Mouse (Mus musculus): ENCODE measurements around the gene Cldn4. TPM values are rescaled to one million over a fixed set of nuclear protein-coding genes. Genes with fewer than 3 reads are reported as not detected.
A peak's percentile ranks its signal among the peaks of the same experiment; 100 is the strongest.

Gene Cldn4
- polyA plus RNA-seq, 2 experiments: 0.29 to 0.35 TPM

- Histone ChIP-seq H3K4me3 (ENCODE audit: insufficient read depth in 1 of 2, low read depth in 2 of 2, low read length in 2 of 2) (no peak overlapping the region), H3K4me1 (replicated peaks; ENCODE audit: control insufficient read depth in 2 of 2, insufficient read depth in 2 of 2, low read length in 1 of 2) (no peaks in the 10 kb centered on the region), H3K4me2 (ENCODE audit: low read depth) (no peak overlapping the region), H3K36me3 (replicated peaks; ENCODE audit: control insufficient read depth, insufficient read depth, low read depth) (no peaks in the 10 kb centered on the region), H3K27me3 (ENCODE audit: control insufficient read depth, insufficient read depth, low read length) (no peaks in the 10 kb centered on the region; the same call in 1 of the 2 replicates), H3K27ac (no peak overlapping the region), H3K9me3 (ENCODE audit: control insufficient read depth, low read length) (no peaks in the 10 kb centered on the region), H3K9ac (replicated peaks) (no peak overlapping the region)
- peak; percentile 22; the same call in 1 of the 2 replicates for TF ChIP-seq CTCF (IDR thresholded peaks at IDR 0.05; ENCODE audit: low read depth)
- no peak for TF ChIP-seq EP300 (IDR thresholded peaks at IDR 0.05; ENCODE audit: low read depth)
- WGBS (ENCODE audit: insufficient replicate concordance): 41% methylated on average over 12 of the region's 12 CpGs
- ATAC-seq (ENCODE audit: insufficient read depth): no peak
- no peak for DNase-seq (ENCODE audit: low read depth in 3 of 3, low spot score in 3 of 3)
These were observed 45.6 kb downstream of the Cldn4 start for GRCm38 (mm10) chr5:134901012-134901643.

- no peaks in the 10 kb centered on the region for H3K9me3 ChIP-seq (ENCODE audit: control insufficient read depth, low read length)
- no peak overlapping the region for H3K4me3 ChIP-seq (ENCODE audit: insufficient read depth in 1 of 2, low read depth in 2 of 2, low read length in 2 of 2)
- no peak for ATAC-seq (ENCODE audit: insufficient read depth)
- no peaks in the 10 kb centered on the region; the same call in 1 of the 2 replicates for H3K27me3 ChIP-seq (ENCODE audit: control insufficient read depth, insufficient read depth, low read length)
- H3K4me1 ChIP-seq (replicated peaks; ENCODE audit: control insufficient read depth in 2 of 2, insufficient read depth in 2 of 2, low read length in 1 of 2): no peaks in the 10 kb centered on the region
- WGBS (ENCODE audit: insufficient replicate concordance): 65% methylated on average over 17 of the region's 17 CpGs
- TF ChIP-seq EP300 (IDR thresholded peaks at IDR 0.05; ENCODE audit: low read depth) (no peak), CTCF (IDR thresholded peaks at IDR 0.05; ENCODE audit: low read depth) (no peak)
- DNase-seq (ENCODE audit: low read depth in 3 of 3, low spot score in 3 of 3): no peak
- no peak overlapping the region for H3K9ac ChIP-seq (replicated peaks)
- H3K4me2 ChIP-seq (ENCODE audit: low read depth): no peak overlapping the region
- no peak overlapping the region for H3K27ac ChIP-seq
- no peaks in the 10 kb centered on the region for H3K36me3 ChIP-seq (replicated peaks; ENCODE audit: control insufficient read depth, insufficient read depth, low read depth)
These were observed 49.1 kb downstream of the Cldn4 start for GRCm38 (mm10) chr5:134897596-134897995.

GRCm38 (mm10) chr5:134896965-134897364 lies 49.8 kb downstream of the Cldn4 start:
- WGBS (ENCODE audit: insufficient replicate concordance): 67% methylated on average over 8 of the region's 8 CpGs

GRCm38 (mm10) chr5:134895291-134895690 lies 51.4 kb downstream of the Cldn4 start:
- H3K9ac ChIP-seq (replicated peaks): no peak overlapping the region
- H3K4me2 ChIP-seq (ENCODE audit: low read depth): no peak overlapping the region
- TF ChIP-seq CTCF (IDR thresholded peaks at IDR 0.05; ENCODE audit: low read depth): no peak
- TF ChIP-seq EP300 (IDR thresholded peaks at IDR 0.05; ENCODE audit: low read depth): no peak
- DNase-seq (ENCODE audit: low read depth in 3 of 3, low spot score in 3 of 3) (no peak), ATAC-seq (ENCODE audit: insufficient read depth) (no peak)
- no peaks in the 10 kb centered on the region for H3K27me3 ChIP-seq (ENCODE audit: control insufficient read depth, insufficient read depth, low read length)
- H3K4me1 ChIP-seq (replicated peaks; ENCODE audit: control insufficient read depth in 2 of 2, insufficient read depth in 2 of 2, low read length in 1 of 2): no peaks in the 10 kb centered on the region
- WGBS (ENCODE audit: insufficient replicate concordance): 56% methylated on average over 8 of the region's 8 CpGs
- no peaks in the 10 kb centered on the region for H3K36me3 ChIP-seq (replicated peaks; ENCODE audit: control insufficient read depth, insufficient read depth, low read depth)
- no peak overlapping the region for H3K27ac ChIP-seq
- no peaks in the 10 kb centered on the region for H3K9me3 ChIP-seq (ENCODE audit: control insufficient read depth, low read length)
- H3K4me3 ChIP-seq (ENCODE audit: insufficient read depth in 1 of 2, low read depth in 2 of 2, low read length in 2 of 2): no peak overlapping the region

More at GRCm38 (mm10) chr5:134896965-134897364, 49.8 kb downstream of the Cldn4 start:
- Histone ChIP-seq H3K27ac (no peak overlapping the region), H3K36me3 (replicated peaks; ENCODE audit: control insufficient read depth, insufficient read depth, low read depth) (no peaks in the 10 kb centered on the region), H3K4me1 (replicated peaks; ENCODE audit: control insufficient read depth in 2 of 2, insufficient read depth in 2 of 2, low read length in 1 of 2) (no peaks in the 10 kb centered on the region), H3K9me3 (ENCODE audit: control insufficient read depth, low read length) (no peaks in the 10 kb centered on the region), H3K9ac (replicated peaks) (no peak overlapping the region), H3K4me3 (ENCODE audit: insufficient read depth in 1 of 2, low read depth in 2 of 2, low read length in 2 of 2) (no peak overlapping the region), H3K4me2 (ENCODE audit: low read depth) (no peak overlapping the region), H3K27me3 (ENCODE audit: control insufficient read depth, insufficient read depth, low read length) (no peaks in the 10 kb centered on the region; the same call in 1 of the 2 replicates)
- ATAC-seq (ENCODE audit: insufficient read depth) (no peak), DNase-seq (ENCODE audit: low read depth in 3 of 3, low spot score in 3 of 3) (no peak)
- TF ChIP-seq CTCF (IDR thresholded peaks at IDR 0.05; ENCODE audit: low read depth): no peak
- no peak for TF ChIP-seq EP300 (IDR thresholded peaks at IDR 0.05; ENCODE audit: low read depth)

Other genes starting within 250 kb of the Cldn4 start
- 3.5 and 3.6 TPM in 2 replicates for gene Eln, start 199.6 kb downstream of the Cldn4 start, polyA plus RNA-seq (2012; rRNA removed)
- 1.7 and 2.1 TPM in 2 replicates for gene Eln, start 199.6 kb downstream of the Cldn4 start, polyA plus RNA-seq (2014; fragmentation: Nextera tagmentation; extraction: Ambion mirVana)
- 0.04 TPM in 1 of 2 replicates, not detected in the other for gene Tmem270, start 40.2 kb downstream of the Cldn4 start, polyA plus RNA-seq (2012; rRNA removed)
- not detected in 2 replicates for gene Tmem270, start 40.2 kb downstream of the Cldn4 start, polyA plus RNA-seq (2014; fragmentation: Nextera tagmentation; extraction: Ambion mirVana)
- 148 and 152 TPM in 2 replicates for gene Cldn13, start 31.4 kb downstream of the Cldn4 start, polyA plus RNA-seq (2012; rRNA removed)
- 288 and 296 TPM in 2 replicates for gene Cldn13, start 31.4 kb downstream of the Cldn4 start, polyA plus RNA-seq (2014; fragmentation: Nextera tagmentation; extraction: Ambion mirVana)
- 7.1 and 7.9 TPM in 2 replicates for gene Mettl27, start 14.6 kb downstream of the Cldn4 start, polyA plus RNA-seq (2012; rRNA removed)
- gene Mettl27, start 14.6 kb downstream of the Cldn4 start, polyA plus RNA-seq (2014; fragmentation: Nextera tagmentation; extraction: Ambion mirVana): 14.4 and 16.3 TPM in 2 replicates
- 0.47 and 0.73 TPM in 2 replicates for gene Cldn3, start 39.3 kb upstream of the Cldn4 start, polyA plus RNA-seq (2012; rRNA removed)
- 0.43 and 0.47 TPM in 2 replicates for gene Cldn3, start 39.3 kb upstream of the Cldn4 start, polyA plus RNA-seq (2014; fragmentation: Nextera tagmentation; extraction: Ambion mirVana)
- gene Abhd11, start 62.2 kb upstream of the Cldn4 start, polyA plus RNA-seq (2012; rRNA removed): 27.0 and 27.9 TPM in 2 replicates
- 23.1 and 25.1 TPM in 2 replicates for gene Abhd11, start 62.2 kb upstream of the Cldn4 start, polyA plus RNA-seq (2014; fragmentation: Nextera tagmentation; extraction: Ambion mirVana)
- gene Stx1a, start 76.5 kb upstream of the Cldn4 start, polyA plus RNA-seq (2012; rRNA removed): 2.0 and 2.3 TPM in 2 replicates
- gene Stx1a, start 76.5 kb upstream of the Cldn4 start, polyA plus RNA-seq (2014; fragmentation: Nextera tagmentation; extraction: Ambion mirVana): 0.72 and 0.73 TPM in 2 replicates
- gene Dnajc30, start 117.3 kb upstream of the Cldn4 start, polyA plus RNA-seq (2012; rRNA removed): 9.5 and 12.1 TPM in 2 replicates
- 13.3 and 14.2 TPM in 2 replicates for gene Dnajc30, start 117.3 kb upstream of the Cldn4 start, polyA plus RNA-seq (2014; fragmentation: Nextera tagmentation; extraction: Ambion mirVana)
- 36.7 and 43.3 TPM in 2 replicates for gene Bud23, start 118.0 kb upstream of the Cldn4 start, polyA plus RNA-seq (2012; rRNA removed)
- gene Bud23, start 118.0 kb upstream of the Cldn4 start, polyA plus RNA-seq (2014; fragmentation: Nextera tagmentation; extraction: Ambion mirVana): 46.0 and 50.1 TPM in 2 replicates
- gene Vps37d, start 131.3 kb upstream of the Cldn4 start, polyA plus RNA-seq (2012; rRNA removed): 0.29 and 0.30 TPM in 2 replicates
- 0.06 and 0.10 TPM in 2 replicates for gene Vps37d, start 131.3 kb upstream of the Cldn4 start, polyA plus RNA-seq (2014; fragmentation: Nextera tagmentation; extraction: Ambion mirVana)
- 14.7 and 18.5 TPM in 2 replicates for gene Mlxipl, start 143.0 kb upstream of the Cldn4 start, polyA plus RNA-seq (2012; rRNA removed)
- gene Mlxipl, start 143.0 kb upstream of the Cldn4 start, polyA plus RNA-seq (2014; fragmentation: Nextera tagmentation; extraction: Ambion mirVana): 6.6 and 8.4 TPM in 2 replicates
- gene Tbl2, start 202.7 kb upstream of the Cldn4 start, polyA plus RNA-seq (2012; rRNA removed): 4.4 and 5.5 TPM in 2 replicates
- gene Tbl2, start 202.7 kb upstream of the Cldn4 start, polyA plus RNA-seq (2014; fragmentation: Nextera tagmentation; extraction: Ambion mirVana): 9.8 and 10.2 TPM in 2 replicates
- 9.7 and 10.0 TPM in 2 replicates for gene Bcl7b, start 221.3 kb upstream of the Cldn4 start, polyA plus RNA-seq (2012; rRNA removed)
- 25.6 and 26.7 TPM in 2 replicates for gene Bcl7b, start 221.3 kb upstream of the Cldn4 start, polyA plus RNA-seq (2014; fragmentation: Nextera tagmentation; extraction: Ambion mirVana)
- 14.3 and 20.7 TPM in 2 replicates for gene Baz1b, start 240.3 kb upstream of the Cldn4 start, polyA plus RNA-seq (2012; rRNA removed)
- gene Baz1b, start 240.3 kb upstream of the Cldn4 start, polyA plus RNA-seq (2014; fragmentation: Nextera tagmentation; extraction: Ambion mirVana): 18.2 and 22.3 TPM in 2 replicates

Measured in liver, embryonic 14.5 days (tissue).